Mouse (Mus musculus): ENCODE data around the gene Gpr61. TPM values are rescaled to one million over a fixed set of nuclear protein-coding genes. Genes with fewer than 3 reads are reported as not detected.

The Gpr61 gene
- total RNA-seq, 1 experiment = 0.09 TPM

DNA sequence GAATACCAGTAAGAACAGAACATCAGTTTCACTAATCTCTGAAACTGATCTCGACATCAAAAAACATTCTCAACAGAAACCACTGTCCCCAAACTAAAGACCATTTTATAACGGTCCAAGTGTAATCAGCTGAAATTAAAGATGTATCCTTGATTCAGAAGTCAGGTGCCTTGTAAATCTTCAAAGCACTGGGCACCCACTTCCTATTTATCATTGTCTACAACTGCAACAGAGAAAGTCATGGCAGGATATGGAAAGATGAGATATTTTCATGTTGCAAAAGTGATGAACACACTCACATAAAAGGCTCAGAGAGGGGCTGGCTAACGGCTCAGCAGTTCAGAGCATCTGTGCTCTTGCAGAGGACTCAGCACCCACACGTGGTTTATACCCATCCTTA, 13.9 kb downstream of the Gpr61 start:
- no peak overlapping the region for H3K9ac ChIP-seq (ENCODE audit: insufficient read depth, low read depth, low read length, poor library complexity, severe bottlenecking)
- in situ Hi-C loops (cut with MboI; ENCODE audit: low sequenced_read_pairs in 2 of 2, unreplicated experiment in 2 of 2) = no loop called here

DNA sequence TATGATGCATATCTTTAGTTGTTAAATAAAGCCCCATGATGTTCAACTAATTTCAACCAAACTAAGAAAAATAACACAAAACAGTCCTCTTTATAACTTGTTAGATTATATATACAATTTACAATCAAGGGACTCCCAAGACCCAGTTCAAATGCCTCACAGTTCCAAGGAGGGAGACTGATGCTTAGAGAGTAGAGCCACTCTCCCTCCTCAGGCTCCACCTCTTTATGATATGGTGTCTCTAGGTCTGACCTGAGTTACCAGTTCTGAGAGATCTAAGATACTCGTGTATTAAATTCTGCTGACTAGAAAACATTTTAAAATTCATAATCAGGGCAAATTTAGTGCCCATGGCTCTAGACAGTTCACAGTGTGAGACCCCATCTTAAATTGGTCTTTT, 15.6 kb downstream of the Gpr61 start:
- TF ChIP-seq MAFK (IDR thresholded peaks at IDR 0.05; ENCODE audit: insufficient read depth, low read depth, low read length) = no peak
- no peak for TF ChIP-seq ZNF384 (IDR thresholded peaks at IDR 0.05; ENCODE audit: low read depth, low read length)
- TF ChIP-seq CHD2 (IDR thresholded peaks at IDR 0.05; ENCODE audit: low read depth, low read length) = no peak
- TF ChIP-seq ZC3H11A (IDR thresholded peaks at IDR 0.05; ENCODE audit: borderline replicate concordance, low read depth, low read length) = no peak
- TF ChIP-seq HCFC1 (IDR thresholded peaks at IDR 0.05; ENCODE audit: borderline replicate concordance, insufficient read depth, low read length) = no peak
- Histone ChIP-seq H3K4me3 (ENCODE audit: insufficient read depth in 1 of 2, low read depth in 1 of 2, low read length in 2 of 2, poor library complexity in 1 of 2, severe bottlenecking in 1 of 2) (no peak overlapping the region), H3K36me3 (ENCODE audit: control insufficient read depth, insufficient read depth, low read length, poor library complexity, severe bottlenecking) (no peaks in the 10 kb centered on the region; the same call in 1 of the 2 replicates), H3K9ac (ENCODE audit: insufficient read depth, low read depth, low read length, poor library complexity, severe bottlenecking) (no peak overlapping the region), H3K4me1 (ENCODE audit: control insufficient read depth in 2 of 2, insufficient read depth in 2 of 2, low read length in 2 of 2, poor library complexity in 1 of 2) (peaks cover 0 to 2% of the 10 kb centered on the region in 2 experiments; a peak in 1 of 4 replicates), H3K27ac (ENCODE audit: insufficient read depth, low read depth, low read length, poor library complexity, severe bottlenecking) (no peak overlapping the region), H3K9me3 (ENCODE audit: control insufficient read depth, insufficient read depth, low read depth, low read length) (no peaks in the 10 kb centered on the region)
- in situ Hi-C loops (cut with MboI; ENCODE audit: low sequenced_read_pairs in 2 of 2, unreplicated experiment in 2 of 2) = no loop called here
- DNase-seq (ENCODE audit: low read depth, low spot score) = no peak

More for the DNA sequence above, 13.9 kb downstream of the Gpr61 start:
- DNase-seq (ENCODE audit: low read depth, low spot score) = no peak
- Histone ChIP-seq H3K27ac (ENCODE audit: insufficient read depth, low read depth, low read length, poor library complexity, severe bottlenecking) (no peak overlapping the region), H3K9me3 (ENCODE audit: control insufficient read depth, insufficient read depth, low read depth, low read length) (no peaks in the 10 kb centered on the region), H3K4me3 (ENCODE audit: insufficient read depth in 1 of 2, low read depth in 1 of 2, low read length in 2 of 2, poor library complexity in 1 of 2, severe bottlenecking in 1 of 2) (no peak overlapping the region), H3K36me3 (ENCODE audit: control insufficient read depth, insufficient read depth, low read length, poor library complexity, severe bottlenecking) (no peaks in the 10 kb centered on the region; the same call in 1 of the 2 replicates), H3K4me1 (ENCODE audit: control insufficient read depth in 2 of 2, insufficient read depth in 2 of 2, low read length in 2 of 2, poor library complexity in 1 of 2) (peaks cover 0 to 2% of the 10 kb centered on the region in 2 experiments; a peak in 1 of 4 replicates)
- TF ChIP-seq CHD2 (IDR thresholded peaks at IDR 0.05; ENCODE audit: low read depth, low read length) = no peak

DNA sequence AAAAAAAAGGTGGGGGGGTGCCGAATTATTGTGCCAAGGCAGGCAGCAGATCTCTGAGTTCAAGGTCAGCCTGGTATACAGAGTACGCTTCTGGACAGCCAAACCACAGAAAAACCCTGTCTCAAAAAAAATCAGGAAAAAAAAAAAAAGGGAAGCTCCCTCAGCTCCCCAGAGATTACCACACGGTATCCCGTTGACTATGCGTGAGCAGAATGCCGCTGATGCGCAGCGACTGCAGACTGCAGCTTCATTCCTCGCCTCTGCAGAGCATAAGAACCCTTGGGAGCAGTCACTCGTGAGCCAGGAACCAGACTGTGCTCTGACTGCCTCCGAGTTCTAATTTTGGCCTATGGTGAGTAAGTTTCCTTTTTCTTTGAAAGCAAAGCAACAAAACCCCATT, 20.0 kb downstream of the Gpr61 start:
- H3K4me3 ChIP-seq (ENCODE audit: insufficient read depth in 1 of 2, low read depth in 1 of 2, low read length in 2 of 2, poor library complexity in 1 of 2, severe bottlenecking in 1 of 2) = no peak overlapping the region
- DNase-seq (ENCODE audit: low read depth, low spot score) = no peak
- H3K36me3 ChIP-seq (ENCODE audit: control insufficient read depth, insufficient read depth, low read length, poor library complexity, severe bottlenecking) = no peaks in the 10 kb centered on the region
- in situ Hi-C loops (cut with MboI; ENCODE audit: low sequenced_read_pairs in 2 of 2, unreplicated experiment in 2 of 2) = no loop called here
- no peak overlapping the region for H3K27ac ChIP-seq (ENCODE audit: insufficient read depth, low read depth, low read length, poor library complexity, severe bottlenecking)
- TF ChIP-seq HCFC1 (IDR thresholded peaks at IDR 0.05; ENCODE audit: borderline replicate concordance, insufficient read depth, low read length) (no peak), ZC3H11A (IDR thresholded peaks at IDR 0.05; ENCODE audit: borderline replicate concordance, low read depth, low read length) (no peak), ZNF384 (IDR thresholded peaks at IDR 0.05; ENCODE audit: low read depth, low read length) (no peak), CHD2 (IDR thresholded peaks at IDR 0.05; ENCODE audit: low read depth, low read length) (no peak), MAFK (IDR thresholded peaks at IDR 0.05; ENCODE audit: insufficient read depth, low read depth, low read length) (no peak)
- no peak overlapping the region for H3K9ac ChIP-seq (ENCODE audit: insufficient read depth, low read depth, low read length, poor library complexity, severe bottlenecking)
- no peaks in the 10 kb centered on the region for H3K9me3 ChIP-seq (ENCODE audit: control insufficient read depth, insufficient read depth, low read depth, low read length)
- 0 out of 4 replicates have a peak, but pooled peaks cover 0 to 2% of the 10 kb centered on the region in 2 experiments for H3K4me1 ChIP-seq (ENCODE audit: control insufficient read depth in 2 of 2, insufficient read depth in 2 of 2, low read length in 2 of 2, poor library complexity in 1 of 2)

DNA sequence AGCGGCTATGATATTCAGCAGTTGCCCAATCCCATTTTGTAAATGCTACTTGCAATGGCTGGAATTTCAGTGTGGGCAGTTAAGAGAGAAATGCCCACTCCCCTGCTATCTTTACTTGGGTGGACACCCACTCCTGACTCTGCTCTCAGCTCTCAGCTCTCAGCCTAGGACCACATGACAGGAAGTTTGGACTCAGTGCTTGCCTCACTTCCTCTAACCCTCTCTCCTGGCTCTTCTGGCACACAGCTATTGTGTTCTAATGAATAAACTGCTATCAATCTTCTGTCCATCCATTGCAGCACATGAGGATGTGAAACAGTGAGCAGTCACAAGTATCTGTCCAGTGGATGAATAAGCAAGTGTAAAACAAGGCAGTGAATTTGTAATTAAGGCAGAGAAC, 22.2 kb downstream of the Gpr61 start:
- H3K4me3 ChIP-seq (ENCODE audit: insufficient read depth in 1 of 2, low read depth in 1 of 2, low read length in 2 of 2, poor library complexity in 1 of 2, severe bottlenecking in 1 of 2) = no peak overlapping the region
- no peaks in the 10 kb centered on the region for H3K9me3 ChIP-seq (ENCODE audit: control insufficient read depth, insufficient read depth, low read depth, low read length)
- no peak for DNase-seq (ENCODE audit: low read depth, low spot score)
- peaks cover 0 to 3% of the 10 kb centered on the region in 2 experiments; a peak in 1 of 4 replicates for H3K4me1 ChIP-seq (ENCODE audit: control insufficient read depth in 2 of 2, insufficient read depth in 2 of 2, low read length in 2 of 2, poor library complexity in 1 of 2)
- no peak for TF ChIP-seq MAFK (IDR thresholded peaks at IDR 0.05; ENCODE audit: insufficient read depth, low read depth, low read length)
- TF ChIP-seq CHD2 (IDR thresholded peaks at IDR 0.05; ENCODE audit: low read depth, low read length) = no peak
- no peak for TF ChIP-seq HCFC1 (IDR thresholded peaks at IDR 0.05; ENCODE audit: borderline replicate concordance, insufficient read depth, low read length)
- no peak for TF ChIP-seq ZC3H11A (IDR thresholded peaks at IDR 0.05; ENCODE audit: borderline replicate concordance, low read depth, low read length)
- no peak for TF ChIP-seq ZNF384 (IDR thresholded peaks at IDR 0.05; ENCODE audit: low read depth, low read length)
- in situ Hi-C loops (cut with MboI; ENCODE audit: low sequenced_read_pairs in 2 of 2, unreplicated experiment in 2 of 2) = no loop called here
- no peak overlapping the region for H3K9ac ChIP-seq (ENCODE audit: insufficient read depth, low read depth, low read length, poor library complexity, severe bottlenecking)
- H3K36me3 ChIP-seq (ENCODE audit: control insufficient read depth, insufficient read depth, low read length, poor library complexity, severe bottlenecking) = no peaks in the 10 kb centered on the region
- no peak overlapping the region for H3K27ac ChIP-seq (ENCODE audit: insufficient read depth, low read depth, low read length, poor library complexity, severe bottlenecking)

DNA sequence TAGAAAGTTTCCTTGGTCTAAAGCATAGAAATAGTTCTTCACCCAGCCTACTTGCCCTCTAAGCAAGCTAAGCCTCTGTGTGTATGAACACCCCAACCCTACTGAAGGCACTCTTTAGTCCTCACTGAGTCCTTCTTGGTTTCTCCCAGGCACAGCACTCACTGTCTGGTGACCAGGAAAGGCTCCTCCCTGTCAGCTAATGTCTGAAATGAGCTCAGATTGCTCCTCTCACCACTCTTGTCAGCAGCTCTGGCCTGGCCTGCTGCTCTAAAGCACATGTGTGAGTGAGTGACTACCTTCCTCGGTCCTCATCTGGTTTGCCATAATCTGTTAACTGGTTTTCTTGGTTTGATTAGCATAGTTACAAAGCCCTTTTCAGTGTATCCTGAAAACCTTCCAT, 22.9 kb downstream of the Gpr61 start:
- Histone ChIP-seq H3K27ac (ENCODE audit: insufficient read depth, low read depth, low read length, poor library complexity, severe bottlenecking) (no peak overlapping the region), H3K4me3 (ENCODE audit: insufficient read depth in 1 of 2, low read depth in 1 of 2, low read length in 2 of 2, poor library complexity in 1 of 2, severe bottlenecking in 1 of 2) (no peak overlapping the region), H3K4me1 (ENCODE audit: control insufficient read depth in 2 of 2, insufficient read depth in 2 of 2, low read length in 2 of 2, poor library complexity in 1 of 2) (peaks cover 0 to 3% of the 10 kb centered on the region in 2 experiments; a peak in 1 of 4 replicates), H3K9ac (ENCODE audit: insufficient read depth, low read depth, low read length, poor library complexity, severe bottlenecking) (no peak overlapping the region), H3K36me3 (ENCODE audit: control insufficient read depth, insufficient read depth, low read length, poor library complexity, severe bottlenecking) (no peaks in the 10 kb centered on the region), H3K9me3 (ENCODE audit: control insufficient read depth, insufficient read depth, low read depth, low read length) (no peaks in the 10 kb centered on the region)
- no peak for DNase-seq (ENCODE audit: low read depth, low spot score)
- no peak for TF ChIP-seq ZC3H11A (IDR thresholded peaks at IDR 0.05; ENCODE audit: borderline replicate concordance, low read depth, low read length)
- no peak for TF ChIP-seq CHD2 (IDR thresholded peaks at IDR 0.05; ENCODE audit: low read depth, low read length)
- TF ChIP-seq MAFK (IDR thresholded peaks at IDR 0.05; ENCODE audit: insufficient read depth, low read depth, low read length) = no peak
- TF ChIP-seq HCFC1 (IDR thresholded peaks at IDR 0.05; ENCODE audit: borderline replicate concordance, insufficient read depth, low read length) = no peak
- TF ChIP-seq ZNF384 (IDR thresholded peaks at IDR 0.05; ENCODE audit: low read depth, low read length) = no peak
- in situ Hi-C loops (cut with MboI; ENCODE audit: low sequenced_read_pairs in 2 of 2, unreplicated experiment in 2 of 2) = no loop called here

Data from ES-E14 (cell line).